Mouse (Mus musculus): ENCODE measurements at regions not wholly inside any gene's neighbourhood (a gene's known extent, or its start where the extent isn't known, plus 50 kb on each side); places are given as distances from the start of the nearest gene placed in this dataset.

DNA sequence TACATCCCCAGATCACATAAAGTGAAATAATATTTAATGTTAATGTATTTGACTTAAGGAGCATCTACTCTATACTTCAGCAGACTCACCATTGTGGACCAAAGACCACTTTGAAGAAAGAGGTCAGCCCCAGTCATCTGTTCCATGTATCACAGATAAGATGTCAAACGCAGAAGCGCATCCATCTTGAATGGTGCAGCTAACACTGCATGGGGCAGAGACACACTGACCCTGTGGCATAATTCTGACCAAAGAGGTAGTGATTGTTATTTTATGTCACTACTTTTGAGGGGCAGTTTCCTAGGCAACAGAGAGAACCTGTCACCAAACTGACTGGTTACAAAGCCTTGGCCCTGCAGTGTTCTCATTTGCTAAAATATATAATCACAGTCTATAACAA lies 97.8 kb upstream of the Tmtc1 start:
- DNase-seq (ENCODE audit: low spot score in 2 of 2): no peak

DNA sequence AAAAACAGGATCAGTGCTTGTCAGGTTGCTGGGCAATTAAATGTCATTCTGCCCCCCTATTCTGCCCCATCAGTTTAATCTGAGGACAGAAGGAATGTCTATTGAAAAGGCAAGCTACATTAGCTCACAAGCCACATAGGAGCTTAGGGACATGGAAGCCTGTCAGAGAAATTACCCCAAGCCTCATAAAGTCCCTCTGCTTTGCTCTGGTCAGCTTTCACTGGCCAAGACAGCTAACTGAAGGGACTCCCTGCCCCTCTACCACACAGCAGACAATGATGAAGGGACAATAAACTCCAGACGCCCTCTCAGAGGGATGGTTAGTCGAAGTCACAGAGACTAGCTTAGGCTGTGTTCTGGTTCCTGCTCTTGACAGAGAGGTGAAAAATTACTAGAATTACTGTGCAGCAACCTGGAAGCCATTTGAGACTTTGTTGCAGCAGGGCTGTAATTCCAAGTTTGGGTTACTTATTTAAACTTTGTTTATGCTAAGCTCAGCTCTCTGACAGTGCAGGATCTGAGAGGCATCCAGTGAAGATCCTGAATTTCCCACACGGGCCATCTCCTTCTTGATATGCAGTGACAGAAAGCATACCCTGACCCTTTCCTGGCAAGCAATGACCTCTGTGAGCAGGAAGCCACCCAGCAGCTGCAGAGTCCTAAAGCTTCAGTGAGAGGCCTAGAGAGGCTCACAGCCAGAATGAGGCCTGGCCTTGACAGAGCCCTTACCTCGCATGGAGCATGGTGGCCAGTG lies 95.2 kb upstream of the Tmtc1 start:
- no peak for DNase-seq (ENCODE audit: low spot score in 2 of 2)

GRCm38 (mm10) chr6:148534364-148534763 lies 90.2 kb upstream of the Tmtc1 start:
- no peak for DNase-seq (ENCODE audit: low spot score in 2 of 2)

GRCm38 (mm10) chr6:148531068-148531467 lies 86.9 kb upstream of the Tmtc1 start:
- DNase-seq (ENCODE audit: low spot score in 2 of 2): no peak

GRCm38 (mm10) chr6:148528611-148529010 lies 84.4 kb upstream of the Tmtc1 start:
- DNase-seq (ENCODE audit: low spot score in 2 of 2): no peak

DNA sequence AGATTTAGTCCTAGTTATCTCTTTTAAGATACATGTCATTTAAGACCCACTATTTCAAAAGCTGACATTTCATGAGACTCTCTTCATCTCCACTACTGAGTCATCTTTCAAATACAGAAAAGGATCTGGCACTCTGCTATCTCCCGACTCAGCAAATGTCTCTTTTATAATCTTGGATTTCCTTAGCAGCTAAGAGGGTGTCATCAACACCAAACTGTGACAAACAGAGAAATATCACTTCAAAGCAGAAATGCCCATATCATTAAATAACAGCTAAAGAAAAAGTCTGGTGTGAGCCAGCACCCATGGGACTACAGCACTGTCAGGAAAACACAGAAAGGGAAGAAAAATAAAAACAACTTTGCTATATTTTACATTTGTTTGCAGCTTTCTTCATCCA lies 78.7 kb upstream of the Tmtc1 start:
- DNase-seq (ENCODE audit: low spot score in 2 of 2): no peak

GRCm38 (mm10) chr6:148517536-148518245 lies 73.5 kb upstream of the Tmtc1 start:
- DNase-seq (ENCODE audit: low spot score in 2 of 2): no peak

- DNase-seq (ENCODE audit: low spot score in 2 of 2): no peak
Observed at GRCm38 (mm10) chr6:148516654-148517053, 72.5 kb upstream of the Tmtc1 start.

- DNase-seq (ENCODE audit: low spot score in 2 of 2): no peak
Observed at GRCm38 (mm10) chr6:148515105-148515504, 70.9 kb upstream of the Tmtc1 start.

- no peak for DNase-seq (ENCODE audit: low spot score in 2 of 2)
Observed at GRCm38 (mm10) chr6:148514645-148515044, 70.5 kb upstream of the Tmtc1 start.

GRCm38 (mm10) chr6:148514124-148514523 lies 69.9 kb upstream of the Tmtc1 start:
- no peak for DNase-seq (ENCODE audit: low spot score in 2 of 2)

GRCm38 (mm10) chr6:148513134-148513533 lies 68.9 kb upstream of the Tmtc1 start:
- DNase-seq (ENCODE audit: low spot score in 2 of 2): no peak

GRCm38 (mm10) chr6:148505325-148505724 lies 61.1 kb upstream of the Tmtc1 start:
- no peak for DNase-seq (ENCODE audit: low spot score in 2 of 2)

GRCm38 (mm10) chr6:148500251-148501179 lies 56.3 kb upstream of the Tmtc1 start:
- DNase-seq (ENCODE audit: low spot score in 2 of 2): no peak

All from spleen, postnatal 14 days (tissue).